Mouse (Mus musculus) thymus, adult 2 months (tissue): ENCODE results near the gene 1700061G19Rik.

Experiments used
- CTCF ChIP-seq: fragments of 200-500 bp; IDR thresholded peaks from 2 replicates; pipeline ENCODE4 v1.5.1; 2012; ENCODE audit warnings: mild to moderate bottlenecking, control low read depth, low read length, moderate library complexity, borderline replicate concordance; ENCODE audit not compliant: control insufficient read depth, poor library complexity, insufficient read depth; ENCODE audit errors: extremely low read depth
- POLR2A ChIP-seq: fragments of 200-500 bp; IDR thresholded peaks from 2 replicates; pipeline ENCODE4 v1.6.1; 2012; ENCODE audit warnings: mild to moderate bottlenecking, low read length, control low read depth, moderate library complexity; ENCODE audit not compliant: control insufficient read depth, poor library complexity, insufficient read depth; ENCODE audit errors: extremely low read depth

- TF ChIP-seq CTCF = no peak
- TF ChIP-seq POLR2A = no peak
Measured at GRCm38 (mm10) chr17:56896513-56897129, 21.3 kb downstream of the 1700061G19Rik start.
